Mouse (Mus musculus): ENCODE measurements around the gene Cyth2.

Gene Cyth2

GRCm38 (mm10) chr7:45813787-45814779, at the start of gene Cyth2:
Cyth2 (minus strand) TSS chr7:45814581.
- DNase-seq = peak; percentile 100

- no peak for DNase-seq
Observed at GRCm38 (mm10) chr7:45862804-45863203, 48.4 kb upstream of the Cyth2 start.

- no peak for DNase-seq
Observed at GRCm38 (mm10) chr7:45859008-45859407, 44.6 kb upstream of the Cyth2 start.

DNA sequence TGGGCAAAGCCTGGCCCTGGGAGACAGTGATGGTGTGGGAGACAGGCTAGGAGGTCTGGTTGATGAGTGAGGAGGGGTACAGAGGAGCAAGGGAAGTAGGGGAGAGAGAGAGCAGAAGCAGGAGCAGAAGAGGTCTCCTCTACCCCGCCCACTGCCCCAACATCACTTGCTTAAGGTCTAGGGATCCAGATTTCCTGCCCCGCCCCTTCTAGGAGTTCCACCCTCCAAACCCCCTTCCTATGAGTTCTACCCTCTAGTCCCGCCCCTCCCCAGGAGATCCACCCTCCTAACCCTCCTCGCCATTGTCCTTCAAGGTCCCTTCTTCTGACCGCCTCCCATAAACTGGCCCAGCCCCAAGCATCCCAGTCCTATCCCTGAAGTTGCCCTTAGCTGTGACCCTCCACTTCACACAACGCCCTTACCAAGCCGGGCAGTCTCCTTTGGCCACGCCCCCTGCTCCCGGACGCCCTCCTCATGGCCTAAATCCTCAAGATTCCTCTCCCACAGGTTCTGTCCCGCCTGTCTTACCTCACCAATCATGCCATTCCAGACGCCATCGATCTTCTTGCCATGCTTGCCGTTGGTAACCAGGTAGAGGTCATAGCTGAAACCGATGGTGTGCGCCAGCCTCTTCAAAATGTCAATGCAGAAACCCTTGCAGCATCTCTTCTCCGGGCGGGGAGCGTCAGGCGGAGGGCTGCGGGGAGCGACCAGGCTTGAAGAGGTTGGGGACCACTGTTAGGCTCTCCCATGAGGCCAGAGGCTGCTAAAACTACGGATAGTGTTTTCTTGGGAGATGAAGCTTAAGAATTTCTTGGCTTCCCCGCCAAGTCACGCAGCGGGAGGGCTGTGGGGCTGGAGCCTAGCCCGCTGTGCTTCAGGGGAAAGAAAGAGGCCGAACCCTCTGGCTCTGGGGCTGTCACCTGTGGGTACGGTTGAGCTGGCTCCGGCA, 42.8 kb upstream of the Cyth2 start:
- peak; percentile 67 for DNase-seq

- no peak for DNase-seq
Observed at GRCm38 (mm10) chr7:45853089-45853488, 38.7 kb upstream of the Cyth2 start.

DNA sequence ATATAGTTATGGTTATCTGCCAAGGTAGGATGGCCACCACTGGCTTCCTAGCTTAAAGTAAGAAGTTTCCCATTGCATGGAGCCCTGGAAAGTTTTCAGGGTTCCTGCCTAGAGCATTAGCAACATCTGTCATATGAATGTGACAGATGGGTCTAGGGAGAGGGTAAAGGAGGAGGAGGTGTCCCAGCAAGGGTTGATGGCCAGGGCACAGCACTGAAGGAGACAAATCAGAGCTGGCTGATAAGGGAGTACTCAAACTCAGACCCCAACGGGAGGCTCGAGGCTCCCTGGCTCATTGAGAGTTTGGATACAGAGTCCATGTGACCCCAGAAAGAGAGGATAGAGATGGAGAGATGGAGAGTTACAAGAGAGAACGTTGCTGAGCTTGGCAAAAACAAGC, 36.3 kb upstream of the Cyth2 start:
- DNase-seq = no peak

- no peak for DNase-seq
Observed at GRCm38 (mm10) chr7:45848447-45849027, 34.2 kb upstream of the Cyth2 start.

- no peak for DNase-seq
Observed at GRCm38 (mm10) chr7:45842950-45843744, 28.8 kb upstream of the Cyth2 start.

- DNase-seq = no peak
Observed at GRCm38 (mm10) chr7:45833924-45834323, 19.5 kb upstream of the Cyth2 start.

DNA sequence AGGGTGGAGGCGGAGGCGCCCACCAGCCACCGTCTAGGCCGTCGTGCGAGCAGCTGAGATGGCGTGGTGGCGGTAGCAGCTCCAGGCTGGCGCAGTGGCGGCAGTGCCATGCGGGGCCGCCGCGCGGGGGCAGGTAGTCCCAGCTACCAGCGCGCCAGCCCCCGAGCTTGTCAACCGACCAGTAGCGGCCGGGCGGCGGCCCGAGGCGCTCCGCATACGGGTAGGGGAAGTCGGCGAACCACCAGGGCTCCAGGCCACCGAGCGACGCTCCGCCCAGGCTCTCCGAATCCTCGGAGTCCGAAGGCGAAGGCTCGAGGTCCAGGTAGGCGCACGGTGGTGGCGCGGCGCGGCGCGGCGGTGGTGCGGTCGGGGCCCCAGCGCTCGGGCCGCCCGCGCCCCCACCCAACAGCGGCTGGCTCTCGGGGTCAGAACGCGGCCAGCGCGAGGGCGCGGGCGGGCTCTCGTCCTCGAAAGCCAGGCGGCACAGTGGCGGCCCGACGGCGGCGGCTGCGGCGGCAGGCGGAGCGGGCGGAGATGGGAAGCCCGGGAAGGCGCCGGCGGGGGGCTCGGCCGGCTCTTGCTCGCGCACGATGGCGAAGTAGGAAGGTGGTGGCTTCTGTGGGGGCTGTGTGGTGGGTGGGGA, 18.9 kb upstream of the Cyth2 start:
- DNase-seq = peak; percentile 39

DNA sequence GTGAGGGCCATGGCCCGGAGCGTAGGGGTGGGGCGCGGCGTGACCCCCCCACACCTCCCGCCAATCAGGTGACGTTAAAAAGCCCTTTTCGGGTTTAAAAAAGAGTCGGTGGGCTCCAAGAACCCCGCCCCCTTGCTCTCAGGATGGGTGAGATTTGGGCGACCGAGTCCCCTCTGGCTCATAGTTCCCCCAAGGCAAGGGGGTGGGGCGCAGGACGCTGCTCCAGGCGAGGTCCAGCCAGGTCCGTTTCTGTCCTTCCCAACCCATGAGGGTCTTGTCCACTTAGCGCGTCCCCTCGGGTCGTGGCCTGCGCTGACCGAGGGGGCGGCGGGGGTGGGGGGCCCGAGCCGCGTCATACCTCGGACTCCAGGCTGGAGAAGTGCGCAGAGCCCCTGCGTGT, 18.0 kb upstream of the Cyth2 start:
- DNase-seq = no peak

GRCm38 (mm10) chr7:45831128-45831525, 16.7 kb upstream of the Cyth2 start:
- DNase-seq = no peak

DNA sequence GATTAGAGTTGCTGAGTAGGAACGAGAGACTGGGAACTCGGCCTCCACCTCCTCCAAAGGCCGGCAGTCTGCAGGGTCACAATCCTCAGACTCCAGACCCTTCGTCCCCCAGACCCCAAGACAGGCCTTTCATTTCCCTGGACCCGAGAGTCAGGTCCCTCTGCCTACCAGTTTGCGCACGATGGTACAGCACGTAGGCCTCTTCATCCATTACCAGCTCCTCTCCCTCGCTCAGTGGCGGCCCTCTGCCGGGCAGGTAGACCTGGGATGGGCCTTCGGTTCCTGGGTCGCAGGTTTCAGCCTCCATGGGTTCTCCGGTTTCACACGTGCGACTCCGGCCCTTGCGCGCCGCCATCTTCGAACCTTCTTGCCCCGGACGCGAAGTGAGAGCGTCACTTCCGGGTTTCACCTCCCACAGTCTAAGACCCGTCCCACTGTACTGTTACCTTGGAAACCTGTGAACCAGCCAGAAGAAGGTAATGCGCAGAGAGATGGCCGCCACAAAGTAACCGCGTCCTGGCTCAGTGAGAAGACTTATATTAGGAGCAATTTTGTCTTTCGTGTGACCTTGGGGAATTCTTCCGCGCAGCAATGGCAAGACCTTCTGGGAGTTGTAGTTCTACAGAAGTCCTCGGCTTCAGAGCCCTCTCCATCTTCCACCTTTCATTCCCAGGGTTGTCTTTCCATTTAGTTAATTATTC, 16.2 kb upstream of the Cyth2 start, which contains the start of gene Grwd1:
TSS of gene Grwd1 (minus strand) at position 518 of the 701 bp plus-strand sequence.
- peak; percentile 94 for DNase-seq

GRCm38 (mm10) chr7:45826631-45827030, 12.2 kb upstream of the Cyth2 start:
- no peak for DNase-seq

DNA sequence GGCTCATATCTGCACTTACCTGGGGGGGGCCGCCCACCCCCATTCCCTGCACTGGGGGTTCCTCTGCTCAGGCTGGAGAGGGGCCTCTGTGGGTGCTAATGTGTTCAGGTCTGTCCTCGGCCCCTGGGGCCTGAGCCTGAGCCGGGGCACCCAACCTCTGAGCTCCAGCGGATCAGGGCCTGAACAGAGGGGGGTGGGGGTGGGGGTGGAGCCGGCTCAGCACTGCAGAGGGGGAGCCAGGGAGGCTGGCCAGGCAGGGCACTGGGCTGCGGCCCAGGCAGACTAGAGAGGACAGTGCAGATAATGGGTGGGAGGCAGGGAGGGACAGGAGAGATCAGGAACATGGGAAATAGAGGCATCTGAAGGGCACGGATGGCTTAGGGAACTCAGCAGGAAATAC, 10.2 kb upstream of the Cyth2 start, which contains the start of gene Kcnj14:
TSS of gene Kcnj14 (minus strand) at position 185 of the 400 bp plus-strand sequence.
- no peak for DNase-seq

DNA sequence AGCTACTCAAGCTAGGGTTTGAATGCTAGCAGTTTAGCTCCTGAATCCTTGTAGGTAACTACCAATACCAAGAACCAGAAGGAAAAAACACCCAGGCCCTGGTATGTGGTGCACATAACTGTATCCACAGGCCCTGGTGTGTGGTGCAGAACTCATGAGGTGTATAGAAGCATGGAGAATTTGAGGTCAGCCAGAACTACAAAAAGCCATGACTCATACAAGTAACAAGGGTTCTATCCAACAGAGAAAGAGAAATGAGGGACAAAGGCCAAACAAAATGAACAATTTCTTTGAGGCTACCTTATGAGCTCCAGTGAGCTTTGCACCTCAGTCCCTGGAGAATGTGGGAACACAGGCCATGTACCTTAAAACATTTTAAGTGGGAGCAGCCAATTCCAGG, 6.5 kb upstream of the Cyth2 start:
- no peak for DNase-seq

- DNase-seq = no peak
Observed at GRCm38 (mm10) chr7:45819843-45820242, 5.5 kb upstream of the Cyth2 start.

DNA sequence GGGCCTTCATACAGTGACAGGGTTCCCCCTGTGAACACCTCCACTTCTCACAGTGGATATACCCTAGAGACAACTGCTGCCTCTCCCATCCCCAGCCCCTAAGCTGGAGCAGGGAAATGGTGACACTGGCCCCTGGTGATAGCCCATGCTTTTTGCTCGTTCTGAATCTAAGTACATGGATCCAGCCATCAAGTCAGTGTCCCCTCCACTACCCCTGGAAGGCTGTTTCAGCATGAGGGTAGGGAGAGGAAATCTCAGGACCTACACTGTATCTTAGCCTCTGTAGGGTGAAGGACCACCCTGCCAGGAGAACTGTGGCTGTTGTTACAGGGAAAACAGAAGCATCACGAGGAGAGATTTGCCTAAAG, 1.6 kb upstream of the Cyth2 start:
- no peak for DNase-seq

- DNase-seq = peak; percentile 78
Observed at GRCm38 (mm10) chr7:45815323-45815983, 1.1 kb upstream of the Cyth2 start.

- no peak for DNase-seq
Observed at GRCm38 (mm10) chr7:45814841-45815240, 460 bp upstream of the Cyth2 start.
